Mouse (Mus musculus) forebrain, embryonic 12.5 days (tissue): ENCODE measurements at regions not wholly inside any gene's neighbourhood (a gene's known extent, or its start where the extent isn't known, plus 50 kb on each side); places are given as distances from the start of the nearest gene placed in this dataset.
A peak's percentile ranks its signal among the peaks of the same experiment; 100 is the strongest.

Experiments used
- ATAC-seq: fragments of 200-750 bp; cut with Nextera tagmentation; 2 replicates; pipeline ENCODE4 v1.8.0; 2017; ENCODE audit warnings: moderate TSS enrichment; ENCODE audit not compliant: low FRiP score
- H3K27ac ChIP-seq: fragments of 300-500 bp; sonication (generic); 2 replicates; pipeline ENCODE4 v1.5.1; 2016; ENCODE audit warnings: mild to moderate bottlenecking
- H3K27me3 ChIP-seq: fragments of 300-500 bp; sonication (generic); 2 replicates; pipeline ENCODE4 v1.6.1; 2016; ENCODE audit warnings: mild to moderate bottlenecking
- H3K36me3 ChIP-seq: fragments of 300-500 bp; sonication (generic); replicated peaks from 2 replicates; pipeline ENCODE4 v1.6.1; 2016; ENCODE audit warnings: mild to moderate bottlenecking
- H3K4me1 ChIP-seq: fragments of 300-500 bp; sonication (generic); 2 replicates; pipeline ENCODE4 v1.6.1; 2016
- H3K4me2 ChIP-seq: fragments of 300-500 bp; sonication (generic); 2 replicates; pipeline ENCODE4 v1.6.1; 2016; ENCODE audit warnings: mild to moderate bottlenecking, moderate library complexity
- H3K4me3 ChIP-seq: fragments of 300-500 bp; sonication (generic); replicated peaks from 2 replicates; pipeline ENCODE4 v1.5.1; 2016; ENCODE audit warnings: mild to moderate bottlenecking
- H3K9ac ChIP-seq: fragments of 300-500 bp; sonication (generic); 2 replicates; pipeline ENCODE4 v1.6.1; 2016; ENCODE audit warnings: mild to moderate bottlenecking
- H3K9me3 ChIP-seq: fragments of 300-500 bp; sonication (generic); 2 replicates; pipeline ENCODE4 v1.6.1; 2016
- WGBS: fragments of 180-500 bp; shearing (Covaris S2); methylation state at CpG from one replicate; pipeline ENCODE4 v1.1.7; 2016; 5-methylcytosine and 5-hydroxymethylcytosine counted together

GRCm38 (mm10) chr6:75470614-75471357 lies 1026.8 kb downstream of the Gm9008 start:
- 74% methylated on average over 3 of the region's 3 CpGs for WGBS
- peak; percentile 36; the same call in 1 of the 2 replicates for ATAC-seq
- no peak overlapping the region for H3K27ac ChIP-seq
- no peak overlapping the region for H3K9ac ChIP-seq
- H3K9me3 ChIP-seq, result no peaks in the 10 kb centered on the region
- no peak overlapping the region for H3K4me3 ChIP-seq
- H3K36me3 ChIP-seq, result no peaks in the 10 kb centered on the region
- H3K4me1 ChIP-seq, result no peaks in the 10 kb centered on the region
- H3K27me3 ChIP-seq, result no peaks in the 10 kb centered on the region
- no peak overlapping the region for H3K4me2 ChIP-seq

GRCm38 (mm10) chr6:75470051-75470450 lies 1027.5 kb downstream of the Gm9008 start:
- no peak overlapping the region for H3K27ac ChIP-seq
- no peak overlapping the region for H3K4me2 ChIP-seq
- H3K9me3 ChIP-seq, result no peaks in the 10 kb centered on the region
- H3K9ac ChIP-seq, result no peak overlapping the region
- H3K4me1 ChIP-seq, result no peaks in the 10 kb centered on the region
- no peaks in the 10 kb centered on the region for H3K36me3 ChIP-seq
- H3K27me3 ChIP-seq, result no peaks in the 10 kb centered on the region
- no peak overlapping the region for H3K4me3 ChIP-seq
- ATAC-seq, result no peak

GRCm38 (mm10) chr6:75452631-75453030 lies 1045.0 kb downstream of the Gm9008 start:
- no peak for ATAC-seq
- Histone ChIP-seq H3K36me3 (no peaks in the 10 kb centered on the region), H3K9ac (no peak overlapping the region), H3K4me2 (no peak overlapping the region), H3K27me3 (no peaks in the 10 kb centered on the region), H3K4me1 (no peaks in the 10 kb centered on the region), H3K9me3 (no peaks in the 10 kb centered on the region), H3K27ac (no peak overlapping the region), H3K4me3 (no peak overlapping the region)
- WGBS, result 84% methylated on average over 4 of the region's 4 CpGs
